In the genomic region with DNA sequence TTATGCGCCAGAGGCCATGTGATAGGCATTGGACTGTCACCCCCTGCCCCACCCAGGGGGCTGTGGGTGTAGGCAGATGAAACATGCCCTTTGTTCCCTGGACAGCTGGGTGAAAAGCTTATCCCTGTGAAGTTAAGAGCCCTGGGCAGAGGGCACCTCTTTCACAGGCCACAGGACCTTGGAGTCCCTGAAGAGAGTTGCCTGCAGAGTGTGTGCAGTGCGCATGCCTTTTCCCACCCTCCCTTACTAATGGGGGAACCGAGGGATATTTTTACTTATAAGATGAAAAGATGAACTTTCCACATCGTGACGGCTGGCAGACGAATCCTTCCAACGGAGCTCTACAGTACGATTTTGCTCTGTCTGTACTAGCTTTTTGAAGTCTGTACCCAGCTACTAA, we compare ENCODE assay signal across 17 mouse cellular contexts. TPM values are rescaled to one million over a fixed set of nuclear protein-coding genes. Genes with fewer than 3 reads are reported as not detected.
DNase-seq lines count a peak whose midpoint lies in the region; ATAC-seq and TF ChIP-seq lines count a peak whose summit lies in the region.
"Had no signal": no experiment of that assay in that cellular context is flagged by ENCODE, and none has a peak within 500 bp of the region (broad histone marks: within the 10 kb centered on the region; RNA-seq: fewer than 3 reads in every experiment).

No protein-coding gene starts in this region.

- H3K27me3 ChIP-seq in forebrain, embryonic 14.5 days (replicated peaks; ENCODE audit: control insufficient read depth, insufficient read depth, low read length): no peaks in the 10 kb centered on the region
- no peaks in the 10 kb centered on the region; the same call in 1 of the 2 replicates for H3K27me3 ChIP-seq in forebrain, embryonic 11.5 days (ENCODE audit: control insufficient read depth, insufficient read depth, low read length)
- no peaks in the 10 kb centered on the region for H3K27me3 ChIP-seq in lung, embryonic 15.5 days
- H3K27me3 ChIP-seq in midbrain, embryonic 16.5 days (ENCODE audit: control insufficient read depth, insufficient read depth, low read depth, low read length): no peaks in the 10 kb centered on the region
- H3K27me3 ChIP-seq: stomach, embryonic 15.5 days had no signal

- H3K9ac ChIP-seq in forebrain, embryonic 14.5 days (ENCODE audit: low read length): no peak overlapping the region
- no peak overlapping the region for H3K9ac ChIP-seq in forebrain, embryonic 11.5 days (ENCODE audit: low read length)
- H3K9ac ChIP-seq in lung, embryonic 15.5 days: no peak overlapping the region
- H3K9ac ChIP-seq in midbrain, embryonic 16.5 days (ENCODE audit: low read depth, low read length): no peak overlapping the region
- H3K9ac ChIP-seq: hindbrain, embryonic 14.5 days; stomach, embryonic 15.5 days had no signal

- H3K4me1 ChIP-seq in forebrain, embryonic 14.5 days (ENCODE audit: control insufficient read depth, insufficient read depth, low read length): peaks cover 8% of the 10 kb centered on the region; the same call in 1 of the 2 replicates
- peaks cover 8% of the 10 kb centered on the region; the same call in 1 of the 2 replicates for H3K4me1 ChIP-seq in forebrain, embryonic 11.5 days (replicated peaks; ENCODE audit: control insufficient read depth, insufficient read depth, low read length)
- H3K4me1 ChIP-seq in lung, embryonic 15.5 days: peaks cover 15% of the 10 kb centered on the region
- H3K4me1 ChIP-seq in midbrain, embryonic 16.5 days (ENCODE audit: control insufficient read depth, insufficient read depth, low read length): peaks cover 7% of the 10 kb centered on the region
- H3K4me1 ChIP-seq: stomach, embryonic 15.5 days had no signal

- intact Hi-C loops in left cerebral cortex, adult 2 months (cut with DNase I): loop anchor here (5.0 kb wide), 1 partner anchor 72 kb away; no protein-coding TSS in a partner anchor

- H3K4me2 ChIP-seq in forebrain, embryonic 14.5 days (ENCODE audit: low read length): no peak overlapping the region
- H3K4me2 ChIP-seq in forebrain, embryonic 11.5 days (ENCODE audit: low read depth, low read length, severe bottlenecking): no peak overlapping the region
- H3K4me2 ChIP-seq in lung, embryonic 15.5 days: no peak overlapping the region
- no peak overlapping the region for H3K4me2 ChIP-seq in midbrain, embryonic 16.5 days (ENCODE audit: low read length)
- H3K4me2 ChIP-seq: stomach, embryonic 15.5 days had no signal

- no peaks in the 10 kb centered on the region for H3K9me3 ChIP-seq in forebrain, embryonic 14.5 days (replicated peaks; ENCODE audit: control insufficient read depth, low read length)
- no peaks in the 10 kb centered on the region for H3K9me3 ChIP-seq in forebrain, embryonic 11.5 days (ENCODE audit: control insufficient read depth, low read length)
- H3K9me3 ChIP-seq in lung, embryonic 15.5 days: no peaks in the 10 kb centered on the region
- H3K9me3 ChIP-seq in midbrain, embryonic 16.5 days (replicated peaks; ENCODE audit: control insufficient read depth, low read length, poor library complexity, severe bottlenecking): no peaks in the 10 kb centered on the region
- H3K9me3 ChIP-seq: stomach, embryonic 15.5 days had no signal

- no peak overlapping the region for H3K4me3 ChIP-seq in forebrain, embryonic 14.5 days (ENCODE audit: low read depth, low read length)
- no peak overlapping the region for H3K4me3 ChIP-seq in forebrain, embryonic 11.5 days (ENCODE audit: low read depth, low read length)
- no peak overlapping the region for H3K4me3 ChIP-seq in lung, embryonic 15.5 days
- no peak overlapping the region for H3K4me3 ChIP-seq in midbrain, embryonic 16.5 days (ENCODE audit: low read depth, low read length)
- H3K4me3 ChIP-seq in left cerebral cortex, adult 2 months: no peak overlapping the region
- H3K4me3 ChIP-seq: stomach, embryonic 15.5 days had no signal

- no peak overlapping the region for H3K27ac ChIP-seq in forebrain, embryonic 14.5 days (ENCODE audit: low read depth, low read length)
- no peak overlapping the region for H3K27ac ChIP-seq in forebrain, embryonic 11.5 days (ENCODE audit: low read depth, low read length)
- H3K27ac ChIP-seq in lung, embryonic 15.5 days: peak overlapping the region; percentile 5; the same call in 1 of the 2 replicates
- H3K27ac ChIP-seq in midbrain, embryonic 16.5 days (ENCODE audit: low read length): no peak overlapping the region
- no peak overlapping the region for H3K27ac ChIP-seq in left cerebral cortex, adult 2 months
- H3K27ac ChIP-seq: hindbrain, embryonic 14.5 days; stomach, embryonic 15.5 days had no signal

- ATAC-seq in forebrain, embryonic 14.5 days: peak; percentile 30; the same call in 1 of the 2 replicates
- ATAC-seq in forebrain, embryonic 11.5 days (replicated peaks; ENCODE audit: low FRiP score): no peak
- no peak for ATAC-seq in lung, embryonic 15.5 days (ENCODE audit: borderline replicate concordance, extremely low read depth, low FRiP score, low TSS enrichment)
- ATAC-seq in midbrain, embryonic 16.5 days: peak; percentile 56

- WGBS in forebrain, embryonic 14.5 days: 72% methylated on average over 8 of the region's 8 CpGs
- 64% methylated on average over 8 of the region's 8 CpGs for WGBS in forebrain, embryonic 11.5 days
- 56% methylated on average over 8 of the region's 8 CpGs for WGBS in lung, embryonic 15.5 days
- 50% methylated on average over 8 of the region's 8 CpGs for WGBS in midbrain, embryonic 16.5 days

- no peak for TF ChIP-seq CTCF in left cerebral cortex, adult 2 months (IDR thresholded peaks at IDR 0.05)

- DNase-seq in forebrain, embryonic 14.5 days (ENCODE audit: low spot score): no peak
- DNase-seq in forebrain, embryonic 11.5 days (ENCODE audit: low spot score): no peak
- DNase-seq in kidney, adult 18-20 months: peak; percentile 45
- DNase-seq in kidney, postnatal 4 days: no peak
- no peak for DNase-seq in lung, postnatal 14 days
- no peak for DNase-seq in left cerebral cortex, adult 2 months (ENCODE audit: extremely low spot score in 1 of 2, low spot score in 2 of 2)
- DNase-seq: adrenal gland, adult 2 months; cerebellum, adult 11 months; cerebellum, postnatal 25 days; gastrocnemius, postnatal 14 days; layer of hippocampus, postnatal 36 days; liver; thymus, adult 2 months had no signal

- H3K36me3 ChIP-seq in forebrain, embryonic 14.5 days (ENCODE audit: control insufficient read depth, insufficient read depth, low read length): no peaks in the 10 kb centered on the region
- no peaks in the 10 kb centered on the region for H3K36me3 ChIP-seq in forebrain, embryonic 11.5 days (ENCODE audit: control insufficient read depth, insufficient read depth, low read length)
- no peaks in the 10 kb centered on the region for H3K36me3 ChIP-seq in lung, embryonic 15.5 days
- H3K36me3 ChIP-seq in midbrain, embryonic 16.5 days (ENCODE audit: control insufficient read depth, insufficient read depth, low read length): no peaks in the 10 kb centered on the region
- H3K36me3 ChIP-seq: stomach, embryonic 15.5 days had no signal

RNA-seq across cellular contexts. Expression of a gene that starts 57.1 kb away (rescaled TPM):
- 33.6 and 36.0 TPM in 2 replicates for polyA plus RNA-seq in forebrain, embryonic 14.5 days (2014; fragmentation: Nextera tagmentation; extraction: Ambion mirVana)
- polyA plus RNA-seq in forebrain, embryonic 11.5 days (2014; fragmentation: Nextera tagmentation; extraction: Ambion mirVana): 27.2 and 31.1 TPM in 2 replicates
- 40.1 and 43.1 TPM in 2 replicates for polyA plus RNA-seq in lung, embryonic 15.5 days (2015; fragmentation: Nextera tagmentation; extraction: Ambion mirVana)
- 24.3 and 25.5 TPM in 2 replicates for polyA plus RNA-seq in midbrain, embryonic 16.5 days (2015; fragmentation: Nextera tagmentation; extraction: Ambion mirVana)
- 10 to 100 TPM; 14.9 to 25.6 TPM for total RNA-seq in left cerebral cortex, adult 2 months (2021)

Comparison
In these comparisons a context has a peak if more than half of its experiments do, and no peak if none do; other contexts are left out.
1. ATAC-seq: peak in forebrain, embryonic 14.5 days (single experiment) and midbrain, embryonic 16.5 days (single experiment); none in forebrain, embryonic 11.5 days (single experiment) and lung, embryonic 15.5 days (single experiment).